In genomic region chr10:41933536-41933935, GRCm38 (mm10) we compare ENCODE assay signal across 9 mouse cellular contexts.
A peak's percentile ranks its signal among the peaks of the same experiment; 100 is the strongest.
DNase-seq lines count a peak whose midpoint lies in the region; ATAC-seq and TF ChIP-seq lines count a peak whose summit lies in the region.
"Had no signal": no experiment of that assay in that cellular context is flagged by ENCODE, and none has a peak within 500 bp of the region (broad histone marks: within the 10 kb centered on the region; RNA-seq: fewer than 3 reads in every experiment).

No protein-coding gene starts in this region.

- no peaks in the 10 kb centered on the region for H3K27me3 ChIP-seq in midbrain, embryonic 11.5 days (ENCODE audit: control insufficient read depth, insufficient read depth, low read length)
- peaks cover 3% of the 10 kb centered on the region; the same call in 1 of the 2 replicates for H3K27me3 ChIP-seq in midbrain, embryonic 13.5 days
- H3K27me3 ChIP-seq in heart, embryonic 16.5 days (ENCODE audit: control insufficient read depth, insufficient read depth, low read length) = no peaks in the 10 kb centered on the region

- peak; percentile 93 for DNase-seq in midbrain, embryonic 11.5 days (ENCODE audit: low spot score, missing footprints)
- peak; percentile 81 for DNase-seq in ZHBTc4 (ENCODE audit: low read depth, low spot score)
- DNase-seq in left cerebral cortex, adult 11 months (ENCODE audit: low spot score) = peak; percentile 43
- DNase-seq in thymus, postnatal 36 days = peak; percentile 61 to 67

- H3K9ac ChIP-seq in midbrain, embryonic 11.5 days (ENCODE audit: low read length) = no peak overlapping the region
- no peak overlapping the region for H3K9ac ChIP-seq in midbrain, embryonic 13.5 days (replicated peaks)
- no peak overlapping the region for H3K9ac ChIP-seq in heart, embryonic 16.5 days (ENCODE audit: low read length)

- no peak for ATAC-seq in midbrain, embryonic 11.5 days (ENCODE audit: low FRiP score)
- no peak for ATAC-seq in midbrain, embryonic 13.5 days
- ATAC-seq in heart, embryonic 16.5 days (replicated peaks; ENCODE audit: extremely low read depth, insufficient read depth, low FRiP score) = no peak
- ATAC-seq in monocyte, adult 5-6 weeks (replicated peaks; ENCODE audit: insufficient number of reproducible peaks, low FRiP score, low TSS enrichment, poor library complexity, severe bottlenecking) = peak; percentile 40; the same call in 1 of the 2 replicates

- no peaks in the 10 kb centered on the region for H3K36me3 ChIP-seq in midbrain, embryonic 11.5 days (ENCODE audit: control insufficient read depth, insufficient read depth, low read length)
- no peaks in the 10 kb centered on the region for H3K36me3 ChIP-seq in midbrain, embryonic 13.5 days
- H3K36me3 ChIP-seq in heart, embryonic 16.5 days (ENCODE audit: control insufficient read depth, insufficient read depth) = no peaks in the 10 kb centered on the region

- no peak for TF ChIP-seq POLR2A in cortical plate, adult 2 months (IDR thresholded peaks at IDR 0.05; ENCODE audit: extremely low read depth, insufficient read depth, low read length)

- TF ChIP-seq CTCF in cortical plate, adult 2 months (IDR thresholded peaks at IDR 0.05; ENCODE audit: extremely low read depth, insufficient read depth, low read length) = peak; percentile 34; the same call in 1 of the 2 replicates

- H3K4me1 ChIP-seq in midbrain, embryonic 11.5 days (ENCODE audit: control insufficient read depth, insufficient read depth, low read length) = peaks cover 12% of the 10 kb centered on the region
- H3K4me1 ChIP-seq in midbrain, embryonic 13.5 days (replicated peaks) = peaks cover 36% of the 10 kb centered on the region
- H3K4me1 ChIP-seq in cortical plate, adult 2 months (ENCODE audit: control insufficient read depth, insufficient read depth, low read length) = peaks cover 16% of the 10 kb centered on the region; the same call in 1 of the 2 replicates
- H3K4me1 ChIP-seq in heart, embryonic 16.5 days (ENCODE audit: control insufficient read depth, insufficient read depth, low read length) = peaks cover 59% of the 10 kb centered on the region

- 60% methylated on average over 6 of the region's 6 CpGs for WGBS in midbrain, embryonic 11.5 days
- 77% methylated on average over 6 of the region's 6 CpGs for WGBS in midbrain, embryonic 13.5 days
- WGBS in heart, embryonic 16.5 days = 48% methylated on average over 6 of the region's 6 CpGs

- H3K4me3 ChIP-seq in midbrain, embryonic 11.5 days (ENCODE audit: low read depth, low read length) = no peak overlapping the region
- no peak overlapping the region for H3K4me3 ChIP-seq in midbrain, embryonic 13.5 days (replicated peaks)
- no peak overlapping the region for H3K4me3 ChIP-seq in cortical plate, adult 2 months (ENCODE audit: insufficient read depth, low read length)
- no peak overlapping the region for H3K4me3 ChIP-seq in heart, embryonic 16.5 days (ENCODE audit: low read length)
- H3K4me3 ChIP-seq: megakaryocyte, embryonic 14.5 days had no signal

- no peak overlapping the region for H3K4me2 ChIP-seq in midbrain, embryonic 11.5 days
- H3K4me2 ChIP-seq in midbrain, embryonic 13.5 days (replicated peaks) = no peak overlapping the region
- no peak overlapping the region for H3K4me2 ChIP-seq in heart, embryonic 16.5 days (ENCODE audit: low read depth, low read length)

- H3K9me3 ChIP-seq in midbrain, embryonic 11.5 days (ENCODE audit: control insufficient read depth, low read length) = no peaks in the 10 kb centered on the region
- no peaks in the 10 kb centered on the region for H3K9me3 ChIP-seq in midbrain, embryonic 13.5 days
- no peaks in the 10 kb centered on the region for H3K9me3 ChIP-seq in heart, embryonic 16.5 days (replicated peaks; ENCODE audit: control insufficient read depth, low read length)
- H3K9me3 ChIP-seq: megakaryocyte, embryonic 14.5 days had no signal

- H3K27ac ChIP-seq in midbrain, embryonic 11.5 days (ENCODE audit: low read depth, low read length) = no peak overlapping the region
- H3K27ac ChIP-seq in midbrain, embryonic 13.5 days = no peak overlapping the region
- H3K27ac ChIP-seq in cortical plate, adult 2 months (ENCODE audit: insufficient read depth, low read length) = no peak overlapping the region
- H3K27ac ChIP-seq in heart, embryonic 16.5 days (ENCODE audit: low read length) = peak overlapping the region; percentile 97

Comparison
In these comparisons a context has a peak if more than half of its experiments do, and no peak if none do; other contexts are left out.
1. DNase-seq: peak in every context shown above with its lines; median percentile 93 in midbrain, embryonic 11.5 days; 81 in ZHBTc4; 64 in thymus, postnatal 36 days; 43 in left cerebral cortex, adult 11 months.